Mouse (Mus musculus) heart, embryonic 13.5 days (tissue): Measurements from ENCODE around the gene Sorbs2. TPM values are rescaled to one million over a fixed set of nuclear protein-coding genes. Genes with fewer than 3 reads are reported as not detected.

Experiments used
- ATAC-seq: fragments of 200-750 bp; cut with Nextera tagmentation; 2 replicates; pipeline ENCODE4 v1.8.0; 2017; ENCODE audit warnings: moderate TSS enrichment; ENCODE audit not compliant: insufficient number of reproducible peaks, low FRiP score, low TSS enrichment; ENCODE audit errors: extremely low read depth
- H3K27ac ChIP-seq: fragments of 300-500 bp; sonication (generic); replicated peaks from 2 replicates; pipeline ENCODE4 v1.5.1; 2015; ENCODE audit warnings: moderate library complexity, mild to moderate bottlenecking, inconsistent platforms
- H3K27me3 ChIP-seq: fragments of 300-500 bp; sonication (generic); replicated peaks from 2 replicates; pipeline ENCODE4 v1.6.1; 2015; ENCODE audit warnings: mild to moderate bottlenecking, inconsistent platforms
- H3K36me3 ChIP-seq: fragments of 300-500 bp; sonication (generic); 2 replicates; pipeline ENCODE4 v1.6.1; 2015; ENCODE audit warnings: mild to moderate bottlenecking, inconsistent platforms
- H3K4me1 ChIP-seq: fragments of 300-500 bp; sonication (generic); 2 replicates; pipeline ENCODE4 v1.6.1; 2015; ENCODE audit warnings: inconsistent platforms
- H3K4me2 ChIP-seq: fragments of 300-500 bp; sonication (generic); 2 replicates; pipeline ENCODE4 v1.6.1; 2015; ENCODE audit warnings: inconsistent platforms, mild to moderate bottlenecking, moderate library complexity
- H3K4me3 ChIP-seq: fragments of 300-500 bp; sonication (generic); 2 replicates; pipeline ENCODE4 v1.5.1; 2015; ENCODE audit warnings: moderate library complexity, mild to moderate bottlenecking, inconsistent platforms
- H3K9ac ChIP-seq: fragments of 300-500 bp; sonication (generic); 2 replicates; pipeline ENCODE4 v1.6.1; 2015; ENCODE audit warnings: inconsistent platforms, mild to moderate bottlenecking, moderate library complexity
- H3K9me3 ChIP-seq: fragments of 300-500 bp; sonication (generic); 2 replicates; pipeline ENCODE4 v1.6.1; 2016; ENCODE audit warnings: inconsistent platforms
- WGBS: fragments of 180-500 bp; shearing (Covaris S2); methylation state at CpG from one replicate; pipeline ENCODE4 v1.1.7; 2015; ENCODE audit warnings: mixed read lengths; 5-methylcytosine and 5-hydroxymethylcytosine counted together
- polyA plus RNA-seq: library from polyadenylated mRNA; unstranded; fragments of >200 nt; fragmentation: Nextera tagmentation; extraction: Ambion mirVana; gene quantifications from 2 replicates; pipeline ENCODE4 v1.2.1, GENCODE M21; 2015

Gene Sorbs2
- polyA plus RNA-seq, 1 experiment from 2014 or later = 334 TPM

DNA sequence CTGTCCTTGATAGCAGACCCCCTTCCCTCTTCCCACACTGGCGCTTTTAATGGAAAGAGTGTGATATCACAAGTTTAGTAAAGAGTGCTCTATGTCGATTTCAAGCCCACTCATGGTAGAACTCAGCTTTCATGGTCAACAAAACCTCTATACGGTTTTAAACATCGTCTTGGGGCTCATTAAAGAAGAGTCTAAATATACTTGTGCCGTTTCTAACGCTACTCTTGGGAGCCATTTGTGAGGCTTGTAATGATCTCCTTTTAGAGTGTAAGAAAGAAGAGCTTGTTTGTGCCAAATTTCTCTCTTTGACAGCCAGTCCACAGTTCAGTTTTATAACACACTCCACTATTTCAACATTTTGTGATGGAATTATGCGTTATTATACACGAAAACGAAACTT, 253.0 kb downstream of the Sorbs2 start:
- Histone ChIP-seq H3K36me3 (peaks cover 73% of the 10 kb centered on the region), H3K4me1 (peaks cover 25% of the 10 kb centered on the region), H3K27ac (no peak overlapping the region), H3K9me3 (no peaks in the 10 kb centered on the region), H3K9ac (no peak overlapping the region), H3K4me2 (no peak overlapping the region), H3K27me3 (no peaks in the 10 kb centered on the region), H3K4me3 (no peak overlapping the region)
- 87% methylated on average over 9 of the region's 9 CpGs for WGBS
- ATAC-seq = no peak

DNA sequence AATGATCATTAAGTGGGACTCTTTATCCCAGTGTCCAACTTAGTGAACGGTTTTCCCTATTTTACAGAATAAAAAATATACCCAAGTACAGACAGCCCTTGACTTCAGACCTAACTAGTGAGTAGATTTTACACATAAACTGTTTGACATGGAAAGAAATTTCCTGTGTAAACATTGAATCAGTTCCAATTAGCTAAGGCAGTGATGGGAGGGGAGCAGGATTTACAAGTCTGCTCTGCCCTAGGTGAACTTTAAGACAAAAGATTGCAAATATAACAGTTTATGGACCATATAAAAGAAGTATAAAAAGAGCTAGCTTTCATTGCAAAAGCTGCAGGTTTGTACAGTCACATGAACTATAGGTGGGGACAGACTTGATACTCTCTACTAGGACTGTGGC, 253.5 kb downstream of the Sorbs2 start:
- Histone ChIP-seq H3K4me2 (no peak overlapping the region), H3K4me1 (peaks cover 29% of the 10 kb centered on the region), H3K27ac (no peak overlapping the region), H3K27me3 (no peaks in the 10 kb centered on the region), H3K9ac (no peak overlapping the region), H3K36me3 (peaks cover 72% of the 10 kb centered on the region), H3K4me3 (no peak overlapping the region), H3K9me3 (no peaks in the 10 kb centered on the region)
- WGBS = 85% methylated on average over 1 of the region's 1 CpGs
- no peak for ATAC-seq

DNA sequence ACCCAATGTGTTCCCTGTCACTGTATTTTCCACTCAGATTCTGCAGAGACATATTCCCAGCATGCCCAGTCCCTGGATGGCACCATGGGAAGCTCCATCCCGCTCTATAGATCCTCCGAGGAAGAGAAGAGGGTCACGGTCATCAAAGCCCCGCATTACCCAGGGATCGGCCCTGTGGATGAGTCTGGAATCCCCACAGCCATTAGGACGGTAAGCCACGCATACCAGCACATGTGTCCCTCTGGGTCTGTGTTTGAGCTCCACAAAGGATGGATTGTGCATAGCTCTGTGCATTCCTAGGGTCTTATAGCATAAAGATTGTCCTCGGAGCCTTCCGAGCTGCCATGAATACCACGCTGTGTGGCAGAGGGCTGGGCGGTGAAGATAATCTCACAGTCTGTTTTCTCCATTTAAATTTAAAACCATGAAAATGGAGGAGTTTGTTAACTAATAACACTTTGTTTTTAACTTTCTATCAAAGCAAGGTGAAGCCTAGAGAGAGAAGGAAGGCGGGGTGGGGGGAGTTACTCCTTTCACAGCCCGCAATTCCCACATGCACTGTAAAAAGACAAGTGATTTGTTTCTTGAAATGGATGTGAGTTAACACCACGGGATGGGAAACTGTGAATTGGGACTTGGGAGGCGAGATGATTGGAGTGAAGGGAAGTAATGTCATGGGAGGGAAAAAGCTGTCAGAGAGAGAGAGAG, 255.5 kb downstream of the Sorbs2 start:
- Histone ChIP-seq H3K9me3 (no peaks in the 10 kb centered on the region), H3K36me3 (peaks cover 73% of the 10 kb centered on the region), H3K4me3 (no peak overlapping the region), H3K4me2 (peak overlapping the region; percentile 23; the same call in 1 of the 2 replicates), H3K4me1 (peaks cover 32% of the 10 kb centered on the region), H3K9ac (no peak overlapping the region), H3K27ac (peak overlapping the region; percentile 66), H3K27me3 (no peaks in the 10 kb centered on the region)
- WGBS = 68% methylated on average over 15 of the region's 15 CpGs
- no peak; the same call in 1 of the 2 replicates for ATAC-seq

- H3K9me3 ChIP-seq = no peaks in the 10 kb centered on the region
- H3K4me1 ChIP-seq = peaks cover 32% of the 10 kb centered on the region
- H3K4me2 ChIP-seq = peak overlapping the region; percentile 23; the same call in 1 of the 2 replicates
- no peak for ATAC-seq
- H3K27me3 ChIP-seq = no peaks in the 10 kb centered on the region
- peak overlapping the region; percentile 2; the same call in 1 of the 2 replicates for H3K4me3 ChIP-seq
- WGBS = 37% methylated on average over 11 of the region's 11 CpGs
- peak overlapping the region; percentile 66 for H3K27ac ChIP-seq
- H3K36me3 ChIP-seq = peaks cover 73% of the 10 kb centered on the region
- H3K9ac ChIP-seq = peak overlapping the region; percentile 56; the same call in 1 of the 2 replicates
These were observed 256.2 kb downstream of the Sorbs2 start for GRCm38 (mm10) chr8:45763690-45764342.

DNA sequence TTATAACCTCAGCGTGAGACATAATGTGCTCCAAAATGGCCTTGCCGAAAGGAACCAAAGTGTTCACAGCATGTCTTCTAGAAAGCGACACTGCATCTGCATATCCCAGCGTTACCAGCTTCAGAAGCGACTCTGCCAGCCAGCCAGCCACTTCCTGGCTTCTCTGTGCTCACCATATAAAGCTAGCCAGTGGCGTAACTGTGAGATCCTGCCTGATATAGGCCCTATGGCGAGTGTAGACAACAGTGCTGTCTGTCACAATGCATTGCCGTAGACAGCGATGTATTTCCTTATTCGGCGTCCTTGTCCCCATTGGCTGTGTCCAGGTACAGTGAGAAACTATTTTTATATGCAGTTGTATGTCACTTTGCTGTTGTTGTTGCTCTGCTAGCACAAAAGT, 258.6 kb downstream of the Sorbs2 start:
- H3K4me1 ChIP-seq = peaks cover 32% of the 10 kb centered on the region
- H3K27me3 ChIP-seq = no peaks in the 10 kb centered on the region
- no peak overlapping the region for H3K4me2 ChIP-seq
- no peak overlapping the region for H3K9ac ChIP-seq
- H3K9me3 ChIP-seq = no peaks in the 10 kb centered on the region
- WGBS = 56% methylated on average over 11 of the region's 11 CpGs
- peak overlapping the region; percentile 42 for H3K27ac ChIP-seq
- H3K36me3 ChIP-seq = peaks cover 73% of the 10 kb centered on the region
- H3K4me3 ChIP-seq = no peak overlapping the region
- no peak for ATAC-seq

DNA sequence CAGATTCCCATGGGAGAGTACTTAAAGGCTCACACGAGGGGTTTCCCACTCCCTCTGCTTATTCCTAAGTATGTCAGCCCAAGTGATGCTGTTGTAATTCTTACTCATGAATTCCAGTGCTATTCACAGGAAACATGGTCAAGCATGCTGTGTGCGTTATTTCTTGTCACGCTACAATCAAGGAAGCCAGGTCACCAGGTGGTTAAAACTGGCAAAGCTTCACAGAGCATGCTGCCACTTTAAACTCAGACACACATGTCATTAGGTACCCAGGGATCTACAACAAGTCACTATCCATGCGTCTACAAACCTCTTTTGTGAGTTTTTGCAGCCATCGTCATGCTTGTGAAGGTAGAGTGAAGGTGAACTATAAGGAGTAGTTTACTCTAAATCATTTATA, 267.3 kb downstream of the Sorbs2 start:
- Histone ChIP-seq H3K4me3 (no peak overlapping the region), H3K36me3 (peaks cover 95% of the 10 kb centered on the region), H3K27ac (no peak overlapping the region), H3K27me3 (no peaks in the 10 kb centered on the region), H3K4me1 (peaks cover 5% of the 10 kb centered on the region; the same call in 1 of the 2 replicates), H3K4me2 (no peak overlapping the region), H3K9ac (no peak overlapping the region), H3K9me3 (no peaks in the 10 kb centered on the region)
- 75% methylated on average over 5 of the region's 5 CpGs for WGBS
- no peak for ATAC-seq

DNA sequence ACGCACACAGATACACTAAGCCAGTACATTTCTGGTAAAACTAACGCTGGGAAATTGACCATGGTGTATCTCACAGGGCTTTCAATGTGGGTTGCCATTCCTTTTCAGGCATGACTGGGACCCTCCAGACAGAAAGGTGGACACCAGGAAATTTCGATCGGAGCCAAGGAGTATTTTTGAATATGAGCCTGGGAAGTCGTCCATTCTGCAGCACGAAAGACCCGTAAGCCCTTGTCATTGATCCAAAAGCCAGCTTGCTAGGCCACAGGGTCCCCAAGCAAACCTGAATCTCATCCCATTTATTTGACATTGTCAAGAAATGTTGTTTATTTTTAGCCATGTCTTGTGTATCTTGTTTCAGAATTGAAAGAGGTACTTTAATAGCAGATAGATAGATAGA, 267.9 kb downstream of the Sorbs2 start:
- Histone ChIP-seq H3K4me2 (no peak overlapping the region), H3K27ac (no peak overlapping the region), H3K4me1 (peaks cover 6% of the 10 kb centered on the region; the same call in 1 of the 2 replicates), H3K27me3 (no peaks in the 10 kb centered on the region), H3K36me3 (peaks cover 95% of the 10 kb centered on the region), H3K9ac (no peak overlapping the region), H3K9me3 (no peaks in the 10 kb centered on the region), H3K4me3 (no peak overlapping the region)
- 84% methylated on average over 7 of the region's 7 CpGs for WGBS
- no peak for ATAC-seq

DNA sequence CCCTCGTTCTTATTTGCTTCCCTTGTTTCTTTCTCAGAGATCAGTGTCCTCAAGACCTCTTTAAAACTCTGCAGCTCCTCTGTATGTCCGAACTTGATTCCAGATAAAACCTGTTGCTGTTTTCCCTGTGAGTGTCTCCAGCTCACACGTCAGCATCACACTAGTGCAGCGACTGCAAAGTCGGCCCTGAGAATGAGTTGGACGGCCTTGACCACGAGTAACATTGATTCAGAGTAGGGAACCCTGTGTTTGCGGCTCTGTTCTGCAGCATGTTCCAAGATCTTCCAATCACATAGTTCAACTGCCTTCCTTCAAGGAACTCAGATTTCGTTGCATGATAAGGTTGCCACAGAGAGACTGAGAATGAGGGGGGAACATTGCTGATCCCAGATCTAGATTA, 268.8 kb downstream of the Sorbs2 start:
- H3K9ac ChIP-seq = no peak overlapping the region
- no peak overlapping the region for H3K4me3 ChIP-seq
- peaks cover 95% of the 10 kb centered on the region for H3K36me3 ChIP-seq
- no peak overlapping the region for H3K27ac ChIP-seq
- H3K4me1 ChIP-seq = peaks cover 6% of the 10 kb centered on the region; the same call in 1 of the 2 replicates
- H3K9me3 ChIP-seq = no peaks in the 10 kb centered on the region
- no peaks in the 10 kb centered on the region for H3K27me3 ChIP-seq
- H3K4me2 ChIP-seq = no peak overlapping the region
- 80% methylated on average over 9 of the region's 9 CpGs for WGBS
- no peak for ATAC-seq

DNA sequence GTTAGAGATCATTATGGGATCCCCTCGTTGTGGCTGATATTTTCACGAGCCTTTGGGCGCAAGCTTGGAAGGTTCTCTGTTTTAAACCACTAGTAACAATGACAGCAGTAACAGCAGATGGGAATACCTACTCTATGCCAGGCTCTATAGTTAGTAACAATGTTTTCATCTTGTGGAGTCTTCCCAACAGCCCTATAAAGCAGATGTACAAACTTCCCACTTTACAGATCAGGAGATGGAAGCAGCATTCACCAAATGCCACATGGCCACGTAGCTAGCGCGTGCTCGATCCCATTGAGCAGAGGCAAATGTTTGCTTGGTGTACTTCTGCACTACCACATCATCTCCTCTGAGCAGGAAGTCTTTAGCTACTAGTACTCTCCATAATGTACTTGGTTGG, 269.4 kb downstream of the Sorbs2 start:
- H3K27me3 ChIP-seq = no peaks in the 10 kb centered on the region
- H3K9ac ChIP-seq = no peak overlapping the region
- no peak overlapping the region for H3K4me3 ChIP-seq
- peaks cover 6% of the 10 kb centered on the region; the same call in 1 of the 2 replicates for H3K4me1 ChIP-seq
- H3K27ac ChIP-seq = no peak overlapping the region
- peaks cover 95% of the 10 kb centered on the region for H3K36me3 ChIP-seq
- 88% methylated on average over 7 of the region's 7 CpGs for WGBS
- no peak for ATAC-seq
- no peak overlapping the region for H3K4me2 ChIP-seq
- no peaks in the 10 kb centered on the region for H3K9me3 ChIP-seq

DNA sequence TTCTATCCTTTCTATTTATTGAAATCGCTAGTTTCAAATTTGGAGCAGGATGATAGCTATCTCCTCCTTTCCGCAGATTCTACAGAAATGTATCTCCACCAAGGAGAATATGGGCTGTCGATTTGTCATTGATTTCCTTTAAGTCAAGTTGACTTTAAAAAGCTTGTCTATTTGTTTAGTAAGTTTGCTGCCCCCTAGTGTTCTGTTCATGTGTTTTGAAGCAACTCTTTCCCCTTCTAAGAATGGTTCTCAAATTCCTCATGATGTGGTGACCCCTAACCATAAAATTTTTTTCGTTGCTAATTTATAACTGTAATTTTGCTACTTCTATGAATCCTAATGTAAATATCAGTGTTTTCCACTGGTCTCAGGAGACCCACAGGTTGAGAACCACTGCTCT, 273.0 kb downstream of the Sorbs2 start:
- ATAC-seq = no peak
- Histone ChIP-seq H3K27ac (0 out of 2 replicates have a peak overlapping the region, but pooled peaks have one; percentile 34), H3K4me2 (no peak overlapping the region), H3K27me3 (no peaks in the 10 kb centered on the region), H3K36me3 (peaks cover 93% of the 10 kb centered on the region), H3K4me3 (no peak overlapping the region), H3K9me3 (no peaks in the 10 kb centered on the region), H3K9ac (no peak overlapping the region), H3K4me1 (peaks cover 6% of the 10 kb centered on the region; the same call in 1 of the 2 replicates)
- WGBS = 47% methylated on average over 4 of the region's 4 CpGs

DNA sequence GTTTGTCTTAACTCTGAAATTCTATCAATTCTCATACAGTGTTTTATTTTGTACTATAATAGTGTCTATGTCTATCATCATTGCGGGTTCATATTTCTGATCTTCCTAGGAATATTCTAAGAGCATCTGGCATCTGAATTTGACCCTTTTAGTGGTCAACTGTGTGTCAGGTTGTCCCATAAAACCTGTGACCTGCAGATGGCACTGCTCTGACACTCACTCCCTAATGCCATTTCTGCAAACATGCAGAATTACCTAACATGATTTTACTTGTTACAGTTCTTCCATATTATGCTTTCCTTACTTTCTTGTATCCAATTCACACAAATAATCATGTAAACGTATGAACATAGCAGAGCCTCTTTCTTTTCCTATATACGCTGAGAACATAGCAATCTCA, 281.0 kb downstream of the Sorbs2 start:
- no peak for ATAC-seq
- Histone ChIP-seq H3K4me2 (no peak overlapping the region), H3K27ac (no peak overlapping the region), H3K9me3 (no peaks in the 10 kb centered on the region), H3K27me3 (no peaks in the 10 kb centered on the region), H3K4me1 (no peaks in the 10 kb centered on the region), H3K9ac (no peak overlapping the region), H3K36me3 (peaks cover 66% of the 10 kb centered on the region), H3K4me3 (no peak overlapping the region)
- WGBS = 79% methylated on average over 3 of the region's 3 CpGs
